Mouse (Mus musculus) limb, embryonic 10.5 days (tissue): ENCODE results near the gene Klhl32. TPM values are rescaled to one million over a fixed set of nuclear protein-coding genes. Genes with fewer than 3 reads are reported as not detected.
"Not testable (repeated sequence)": the region's sequence is repeated elsewhere in the genome, so short reads cannot be mapped to it uniquely, and the experiment has no call there.

Source experiments
- DNase-seq: peaks from one replicate; pipeline ENCODE4 v3.0.0-alpha.2; 2017; ENCODE audit warnings: low spot score
- H3K27ac ChIP-seq: fragments of 300-500 bp; sonication (generic); 2 replicates; pipeline ENCODE4 v1.5.1; 2016; ENCODE audit warnings: mild to moderate bottlenecking
- H3K27me3 ChIP-seq: fragments of 300-500 bp; sonication (generic); 2 replicates; pipeline ENCODE4 v1.6.1; 2016; ENCODE audit warnings: low read depth, mild to moderate bottlenecking; ENCODE audit not compliant: poor library complexity, severe bottlenecking
- H3K36me3 ChIP-seq: fragments of 300-500 bp; sonication (generic); 2 replicates; pipeline ENCODE4 v1.6.1; 2016; ENCODE audit warnings: mild to moderate bottlenecking, moderate library complexity
- H3K4me1 ChIP-seq: fragments of 300-500 bp; sonication (generic); 2 replicates; pipeline ENCODE4 v1.6.1; 2016
- H3K4me3 ChIP-seq: fragments of 300-500 bp; sonication (generic); 2 replicates; pipeline ENCODE4 v1.5.1; 2016; ENCODE audit warnings: mild to moderate bottlenecking, moderate library complexity
- H3K9me3 ChIP-seq: fragments of 300-500 bp; sonication (generic); replicated peaks from 2 replicates; pipeline ENCODE4 v1.6.1; 2016; ENCODE audit warnings: mild to moderate bottlenecking
- WGBS: fragments of 180-500 bp; shearing (Covaris S2); methylation state at CpG from one replicate; pipeline ENCODE4 v1.1.7; 2016; 5-methylcytosine and 5-hydroxymethylcytosine counted together
- polyA plus RNA-seq: library from polyadenylated mRNA; unstranded; fragments of >200 nt; fragmentation: Nextera tagmentation; extraction: Ambion mirVana; gene quantifications from 2 replicates; pipeline ENCODE4 v1.2.1, GENCODE M21; 2016

Gene Klhl32
- polyA plus RNA-seq, result 4.0 and 4.9 TPM in 2 replicates

- H3K4me1 ChIP-seq, result peaks cover 17% of the 10 kb centered on the region
- H3K4me3 ChIP-seq, result peak within 1 kb of the TSS; percentile 64
- DNase-seq, result peak; percentile 81
- no peaks in the 10 kb centered on the region for H3K36me3 ChIP-seq
- H3K27me3 ChIP-seq, result no peaks in the 10 kb centered on the region
- H3K9me3 ChIP-seq, result no peaks in the 10 kb centered on the region
- WGBS, result under 1% methylated on average over 58 of the region's 63 CpGs
- H3K27ac ChIP-seq, result peak within 1 kb of the TSS; percentile 86
Observed at GRCm38 (mm10) chr4:24850401-24851325, at the start of gene Klhl32. Klhl32 (minus strand) TSS chr4:24851124.

- no peaks in the 10 kb centered on the region for H3K27me3 ChIP-seq
- DNase-seq, result no peak
- H3K4me1 ChIP-seq, result peaks cover 8% of the 10 kb centered on the region
- H3K4me3 ChIP-seq, result peak overlapping the region; percentile 76
- H3K36me3 ChIP-seq, result peaks cover 39% of the 10 kb centered on the region
- H3K9me3 ChIP-seq, result no peaks in the 10 kb centered on the region
- 7% methylated on average over 4 of the region's 4 CpGs for WGBS
- no peak overlapping the region for H3K27ac ChIP-seq
Observed at GRCm38 (mm10) chr4:24899146-24899545, 48.2 kb upstream of the Klhl32 start.

- peaks cover 34% of the 10 kb centered on the region for H3K36me3 ChIP-seq
- 27% methylated on average over 8 of the region's 8 CpGs for WGBS
- H3K27me3 ChIP-seq, result no peaks in the 10 kb centered on the region
- H3K9me3 ChIP-seq, result no peaks in the 10 kb centered on the region
- peak overlapping the region; percentile 76 for H3K4me3 ChIP-seq
- H3K4me1 ChIP-seq, result peaks cover 8% of the 10 kb centered on the region
- H3K27ac ChIP-seq, result no peak overlapping the region
- peak; percentile 32 for DNase-seq
Observed at GRCm38 (mm10) chr4:24898636-24899035, 47.7 kb upstream of the Klhl32 start.

- Histone ChIP-seq H3K27ac (peak within 1 kb of the TSS; percentile 86), H3K36me3 (peaks cover 27% of the 10 kb centered on the region), H3K9me3 (no peaks in the 10 kb centered on the region), H3K4me3 (peak within 1 kb of the TSS; percentile 76), H3K4me1 (peaks cover 8% of the 10 kb centered on the region), H3K27me3 (no peaks in the 10 kb centered on the region)
- DNase-seq, result peak; percentile 100
- WGBS, result under 1% methylated on average over 58 of the region's 58 CpGs
Observed at GRCm38 (mm10) chr4:24897851-24898515, 47.1 kb upstream of the Klhl32 start, which contains the start of gene Ndufaf4. Ndufaf4 (plus strand) TSS chr4:24898083.

GRCm38 (mm10) chr4:24897351-24897750 is 46.4 kb upstream of the Klhl32 start:
- peaks cover 21% of the 10 kb centered on the region for H3K36me3 ChIP-seq
- WGBS, result 26% methylated on average over 7 of the region's 7 CpGs
- H3K4me3 ChIP-seq, result peak overlapping the region; percentile 76
- H3K27ac ChIP-seq, result no peak overlapping the region
- no peaks in the 10 kb centered on the region for H3K9me3 ChIP-seq
- no peaks in the 10 kb centered on the region for H3K27me3 ChIP-seq
- no peak for DNase-seq
- H3K4me1 ChIP-seq, result peaks cover 8% of the 10 kb centered on the region

- Histone ChIP-seq H3K27ac (no peak overlapping the region), H3K36me3 (peaks cover 16% of the 10 kb centered on the region), H3K9me3 (no peaks in the 10 kb centered on the region), H3K4me1 (peaks cover 8% of the 10 kb centered on the region), H3K27me3 (no peaks in the 10 kb centered on the region), H3K4me3 (peak overlapping the region; percentile 76; the same call in 1 of the 2 replicates)
- no peak for DNase-seq
- 0% methylated on average over 1 of the region's 1 CpGs for WGBS
Observed at GRCm38 (mm10) chr4:24896829-24897228, 45.9 kb upstream of the Klhl32 start.

- no peak overlapping the region for H3K27ac ChIP-seq
- no peak overlapping the region for H3K4me3 ChIP-seq
- H3K9me3 ChIP-seq, result no peaks in the 10 kb centered on the region
- 85% methylated on average over 4 of the region's 4 CpGs for WGBS
- H3K36me3 ChIP-seq, result no peaks in the 10 kb centered on the region
- no peak for DNase-seq
- H3K27me3 ChIP-seq, result no peaks in the 10 kb centered on the region
- peaks cover 8% of the 10 kb centered on the region for H3K4me1 ChIP-seq
Observed at GRCm38 (mm10) chr4:24894625-24895024, 43.7 kb upstream of the Klhl32 start.

GRCm38 (mm10) chr4:24892293-24892692 is 41.4 kb upstream of the Klhl32 start:
- not testable (repeated sequence) for DNase-seq, H3K27me3 ChIP-seq, H3K36me3 ChIP-seq, H3K4me1 ChIP-seq, H3K4me3 ChIP-seq, H3K27ac ChIP-seq, H3K9me3 ChIP-seq
- WGBS, result 60% methylated on average over 2 of the region's 2 CpGs

GRCm38 (mm10) chr4:24889386-24889785 is 38.5 kb upstream of the Klhl32 start:
- not testable (repeated sequence) for H3K27me3 ChIP-seq, H3K36me3 ChIP-seq, H3K27ac ChIP-seq, H3K4me1 ChIP-seq, DNase-seq, H3K4me3 ChIP-seq, H3K9me3 ChIP-seq
- 65% methylated on average over 2 of the region's 2 CpGs for WGBS

- H3K27ac ChIP-seq, result no peak overlapping the region
- H3K36me3 ChIP-seq, result no peaks in the 10 kb centered on the region
- DNase-seq, result no peak
- WGBS, result 69% methylated on average over 4 of the region's 4 CpGs
- no peaks in the 10 kb centered on the region for H3K27me3 ChIP-seq
- no peaks in the 10 kb centered on the region for H3K4me1 ChIP-seq
- no peaks in the 10 kb centered on the region for H3K9me3 ChIP-seq
- no peak overlapping the region for H3K4me3 ChIP-seq
Observed at GRCm38 (mm10) chr4:24869230-24869629, 18.3 kb upstream of the Klhl32 start.

GRCm38 (mm10) chr4:24865691-24866090 is 14.8 kb upstream of the Klhl32 start:
- H3K9me3 ChIP-seq, result no peaks in the 10 kb centered on the region
- no peaks in the 10 kb centered on the region for H3K36me3 ChIP-seq
- H3K4me3 ChIP-seq, result no peak overlapping the region
- no peak for DNase-seq
- no peak overlapping the region for H3K27ac ChIP-seq
- 36% methylated on average over 6 of the region's 6 CpGs for WGBS
- no peaks in the 10 kb centered on the region for H3K4me1 ChIP-seq
- no peaks in the 10 kb centered on the region for H3K27me3 ChIP-seq

GRCm38 (mm10) chr4:24847406-24847805 is 3.5 kb downstream of the Klhl32 start:
- no peaks in the 10 kb centered on the region for H3K27me3 ChIP-seq
- no peak for DNase-seq
- 94% methylated on average over 2 of the region's 2 CpGs for WGBS
- H3K36me3 ChIP-seq, result no peaks in the 10 kb centered on the region
- H3K9me3 ChIP-seq, result no peaks in the 10 kb centered on the region
- peaks cover 21% of the 10 kb centered on the region for H3K4me1 ChIP-seq
- H3K27ac ChIP-seq, result no peak overlapping the region
- H3K4me3 ChIP-seq, result no peak overlapping the region

- no peak overlapping the region for H3K4me3 ChIP-seq
- no peaks in the 10 kb centered on the region for H3K27me3 ChIP-seq
- no peak overlapping the region for H3K27ac ChIP-seq
- DNase-seq, result no peak
- H3K4me1 ChIP-seq, result peaks cover 21% of the 10 kb centered on the region
- H3K9me3 ChIP-seq, result no peaks in the 10 kb centered on the region
- no peaks in the 10 kb centered on the region for H3K36me3 ChIP-seq
- 93% methylated on average over 5 of the region's 5 CpGs for WGBS
Observed at GRCm38 (mm10) chr4:24845546-24845945, 5.4 kb downstream of the Klhl32 start.
